Mouse (Mus musculus) bone marrow macrophage, adult 2 months (primary cell): Measurements from ENCODE around the gene Cd8a.

Experiments
- CTCF ChIP-seq: IDR thresholded peaks from 2 replicates; pipeline ENCODE4 v1.5.1; 2012; ENCODE audit warnings: low read depth, mild to moderate bottlenecking, low read length, moderate library complexity
- POLR2A ChIP-seq: IDR thresholded peaks from 2 replicates; pipeline ENCODE4 v1.6.1; 2012; ENCODE audit warnings: mild to moderate bottlenecking, low read depth, low read length, borderline replicate concordance

DNA sequence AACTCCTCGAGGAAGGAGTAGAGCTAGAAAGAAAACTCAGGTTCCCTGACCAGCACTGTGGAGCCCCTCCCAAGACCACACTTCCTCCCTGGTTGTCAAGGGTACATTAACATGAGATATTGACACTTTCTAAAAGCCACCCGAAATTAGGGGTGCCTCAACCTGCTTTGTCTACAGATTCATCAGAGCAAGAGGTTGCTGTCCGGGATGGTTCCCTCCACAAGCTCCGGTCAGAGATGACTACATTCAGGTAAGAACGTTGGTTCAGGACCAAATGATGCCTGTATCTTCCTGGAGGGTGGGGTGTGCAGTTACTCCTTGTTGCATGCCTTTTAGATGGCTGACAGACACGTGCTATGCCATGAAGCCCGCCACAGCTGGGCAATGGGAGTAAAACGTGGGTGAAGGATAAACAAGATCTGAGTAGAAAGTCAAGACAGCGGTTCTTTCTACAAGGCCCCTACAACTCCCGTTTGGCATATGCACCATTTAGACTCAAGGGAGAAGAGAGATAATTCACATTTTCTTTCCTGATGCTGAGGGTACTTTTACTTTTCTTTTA is 20.3 kb upstream of the Cd8a start:
- TF ChIP-seq CTCF (no peak), POLR2A (no peak)
